Mouse (Mus musculus): ENCODE data around the gene Tmem247. TPM values are rescaled to one million over a fixed set of nuclear protein-coding genes. Genes with fewer than 3 reads are reported as not detected.

Gene Tmem247
- polyA plus RNA-seq, 1 experiment from 2014 or later: not detected

DNA sequence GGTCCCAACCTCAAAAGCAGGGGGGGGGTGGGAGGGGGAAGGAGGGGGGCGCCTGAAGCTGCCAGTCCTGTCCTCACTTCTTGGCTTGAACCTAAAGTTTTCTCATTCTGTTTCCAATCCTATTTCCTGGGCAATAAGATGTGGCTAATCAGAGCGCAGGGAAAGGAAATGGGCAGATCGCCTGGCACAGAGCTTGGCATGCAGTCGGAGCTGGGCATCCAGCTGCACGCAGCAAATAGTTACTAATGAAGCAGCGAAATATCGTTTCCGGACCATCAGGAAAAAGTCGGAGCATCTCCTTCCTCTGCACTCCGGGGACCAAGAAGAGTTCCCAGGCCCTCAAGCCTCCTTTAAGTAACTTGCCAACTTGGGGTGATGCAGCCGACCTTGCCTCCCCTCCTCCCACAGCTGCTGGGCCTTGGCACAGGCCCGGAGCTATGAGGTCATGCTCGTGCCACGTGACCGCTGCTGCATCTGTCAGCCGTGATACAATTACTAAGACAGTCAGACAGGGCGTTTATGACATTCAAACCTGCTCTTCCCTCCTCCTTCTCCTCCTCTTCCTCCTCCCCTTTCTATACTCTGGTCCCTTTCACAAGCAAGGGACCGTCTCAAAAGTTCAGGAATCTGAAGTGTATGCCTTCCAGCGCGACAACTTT lies 20.5 kb downstream of the Tmem247 start:
- Histone ChIP-seq H3K27me3 (ENCODE audit: control insufficient read depth, insufficient read depth, low read length) (no peaks in the 10 kb centered on the region), H3K9ac (replicated peaks; ENCODE audit: low read length) (peak overlapping the region; percentile 18; the same call in 1 of the 2 replicates), H3K27ac (replicated peaks; ENCODE audit: low read depth, low read length) (no peak overlapping the region), H3K4me2 (ENCODE audit: low read depth, low read length) (peak overlapping the region; percentile 32), H3K4me3 (ENCODE audit: low read depth, low read length) (peak overlapping the region; percentile 22), H3K9me3 (replicated peaks; ENCODE audit: control insufficient read depth, low read length) (no peaks in the 10 kb centered on the region), H3K36me3 (replicated peaks; ENCODE audit: control insufficient read depth, insufficient read depth, low read depth, low read length) (no peaks in the 10 kb centered on the region), H3K4me1 (ENCODE audit: control insufficient read depth, insufficient read depth, low read length) (no peaks in the 10 kb centered on the region)
- 3% methylated on average over 20 of the region's 20 CpGs for WGBS
- peak; percentile 88 for DNase-seq (ENCODE audit: low spot score)
- ATAC-seq (replicated peaks; ENCODE audit: insufficient number of reproducible peaks, low FRiP score, low TSS enrichment, low read depth): peak; percentile 77

DNA sequence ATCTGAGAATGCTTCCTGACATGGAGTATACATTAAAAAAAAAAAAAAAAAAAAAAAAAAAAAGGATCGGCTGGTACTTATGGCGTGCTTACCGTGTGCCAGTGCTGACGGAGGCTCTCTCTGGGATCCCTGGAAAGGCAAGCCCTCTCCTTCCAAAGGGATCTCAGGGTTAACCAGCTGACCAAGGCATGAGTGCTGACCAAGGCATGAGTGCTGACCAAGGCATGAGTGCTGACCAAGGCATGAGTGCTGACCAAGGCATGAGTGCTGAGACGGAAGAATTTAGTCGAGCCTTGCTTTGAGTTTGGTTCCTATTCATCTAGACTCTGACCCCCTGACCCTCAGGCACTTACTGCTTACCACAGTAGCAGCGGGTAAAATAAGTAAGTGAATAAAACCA lies 21.5 kb downstream of the Tmem247 start:
- ATAC-seq (replicated peaks; ENCODE audit: insufficient number of reproducible peaks, low FRiP score, low TSS enrichment, low read depth) (no peak), DNase-seq (ENCODE audit: low spot score) (no peak)
- 51% methylated on average over 7 of the region's 7 CpGs for WGBS
- no peak overlapping the region for H3K4me2 ChIP-seq (ENCODE audit: low read depth, low read length)
- no peaks in the 10 kb centered on the region for H3K36me3 ChIP-seq (replicated peaks; ENCODE audit: control insufficient read depth, insufficient read depth, low read depth, low read length)
- H3K9me3 ChIP-seq (replicated peaks; ENCODE audit: control insufficient read depth, low read length): no peaks in the 10 kb centered on the region
- no peak overlapping the region for H3K4me3 ChIP-seq (ENCODE audit: low read depth, low read length)
- H3K27me3 ChIP-seq (ENCODE audit: control insufficient read depth, insufficient read depth, low read length): no peaks in the 10 kb centered on the region
- H3K4me1 ChIP-seq (ENCODE audit: control insufficient read depth, insufficient read depth, low read length): no peaks in the 10 kb centered on the region
- no peak overlapping the region for H3K9ac ChIP-seq (replicated peaks; ENCODE audit: low read length)
- no peak overlapping the region for H3K27ac ChIP-seq (replicated peaks; ENCODE audit: low read depth, low read length)

DNA sequence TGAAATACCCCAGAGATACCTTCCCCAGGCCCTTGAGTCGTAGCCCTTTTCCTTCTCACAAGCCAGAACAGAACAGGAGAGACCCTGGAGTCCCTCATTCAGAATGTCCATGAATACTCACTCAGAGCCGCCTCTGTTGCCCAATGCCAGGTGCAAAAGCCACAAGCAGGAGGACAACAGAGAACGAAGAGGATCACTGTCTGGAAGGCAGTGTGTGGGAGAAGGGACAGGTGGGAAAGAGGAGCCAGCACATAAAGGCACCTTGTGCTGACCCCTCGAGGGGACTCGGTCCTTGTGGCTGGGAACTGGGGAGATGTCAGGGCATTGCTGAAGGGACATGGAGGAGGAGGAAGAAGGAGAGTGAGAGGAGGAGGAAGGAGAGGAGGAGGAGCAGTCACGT lies 25.0 kb downstream of the Tmem247 start:
- H3K4me1 ChIP-seq (ENCODE audit: control insufficient read depth, insufficient read depth, low read length): no peaks in the 10 kb centered on the region
- WGBS: 66% methylated on average over 6 of the region's 6 CpGs
- no peak overlapping the region for H3K4me3 ChIP-seq (ENCODE audit: low read depth, low read length)
- no peak for DNase-seq (ENCODE audit: low spot score)
- H3K27ac ChIP-seq (replicated peaks; ENCODE audit: low read depth, low read length): no peak overlapping the region
- H3K36me3 ChIP-seq (replicated peaks; ENCODE audit: control insufficient read depth, insufficient read depth, low read depth, low read length): no peaks in the 10 kb centered on the region
- no peak for ATAC-seq (replicated peaks; ENCODE audit: insufficient number of reproducible peaks, low FRiP score, low TSS enrichment, low read depth)
- no peaks in the 10 kb centered on the region for H3K9me3 ChIP-seq (replicated peaks; ENCODE audit: control insufficient read depth, low read length)
- no peak overlapping the region for H3K9ac ChIP-seq (replicated peaks; ENCODE audit: low read length)
- no peak overlapping the region for H3K4me2 ChIP-seq (ENCODE audit: low read depth, low read length)
- no peaks in the 10 kb centered on the region for H3K27me3 ChIP-seq (ENCODE audit: control insufficient read depth, insufficient read depth, low read length)

DNA sequence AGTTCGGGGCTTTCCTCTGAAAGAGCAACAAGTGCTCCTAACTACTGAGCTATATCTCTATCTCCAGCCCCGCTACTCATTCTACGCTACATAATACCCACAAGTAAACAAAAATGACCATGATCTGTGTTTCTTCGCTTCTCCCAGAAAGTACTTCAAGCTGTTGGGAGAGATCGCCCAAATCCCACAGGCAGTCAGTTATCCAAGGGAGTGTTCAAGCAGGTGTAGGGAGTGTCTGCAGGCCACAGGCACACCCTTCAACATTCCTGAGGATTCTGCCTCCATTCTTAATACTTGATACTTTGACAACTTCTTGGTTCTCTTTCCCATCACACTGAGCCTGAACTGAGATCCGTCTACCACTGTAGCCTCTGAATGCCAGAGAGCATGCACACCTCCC lies 26.0 kb downstream of the Tmem247 start:
- H3K9ac ChIP-seq (replicated peaks; ENCODE audit: low read length): no peak overlapping the region
- H3K4me3 ChIP-seq (ENCODE audit: low read depth, low read length): no peak overlapping the region
- H3K36me3 ChIP-seq (replicated peaks; ENCODE audit: control insufficient read depth, insufficient read depth, low read depth, low read length): no peaks in the 10 kb centered on the region
- ATAC-seq (replicated peaks; ENCODE audit: insufficient number of reproducible peaks, low FRiP score, low TSS enrichment, low read depth): no peak
- H3K27me3 ChIP-seq (ENCODE audit: control insufficient read depth, insufficient read depth, low read length): no peaks in the 10 kb centered on the region
- DNase-seq (ENCODE audit: low spot score): no peak
- H3K4me2 ChIP-seq (ENCODE audit: low read depth, low read length): no peak overlapping the region
- H3K27ac ChIP-seq (replicated peaks; ENCODE audit: low read depth, low read length): no peak overlapping the region
- WGBS: 87% methylated on average over 6 of the region's 6 CpGs
- H3K9me3 ChIP-seq (replicated peaks; ENCODE audit: control insufficient read depth, low read length): no peaks in the 10 kb centered on the region
- no peaks in the 10 kb centered on the region for H3K4me1 ChIP-seq (ENCODE audit: control insufficient read depth, insufficient read depth, low read length)

DNA sequence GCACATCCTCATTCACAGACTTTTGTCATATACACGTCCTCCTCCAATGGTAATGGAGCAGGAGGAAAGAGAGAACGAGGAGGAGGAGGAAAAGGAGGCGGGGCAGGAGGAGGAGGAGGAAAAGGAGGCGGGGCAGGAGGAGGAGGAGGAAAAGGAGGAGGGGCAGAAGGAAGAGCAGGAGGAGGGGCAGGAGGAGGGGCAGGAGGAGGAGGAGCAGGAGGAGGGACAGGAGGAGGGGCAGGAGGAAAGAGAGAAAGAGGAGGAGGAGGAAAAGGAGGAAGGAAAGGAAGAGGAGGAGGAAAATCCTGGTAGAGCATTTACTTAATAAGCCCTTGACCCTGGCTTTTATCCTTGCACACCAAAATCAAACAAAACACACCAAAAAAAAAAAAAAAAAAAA lies 28.9 kb downstream of the Tmem247 start:
- Histone ChIP-seq H3K27me3 (ENCODE audit: control insufficient read depth, insufficient read depth, low read length) (no peaks in the 10 kb centered on the region), H3K27ac (replicated peaks; ENCODE audit: low read depth, low read length) (no peak overlapping the region), H3K9ac (replicated peaks; ENCODE audit: low read length) (no peak overlapping the region), H3K4me1 (ENCODE audit: control insufficient read depth, insufficient read depth, low read length) (no peaks in the 10 kb centered on the region), H3K4me3 (ENCODE audit: low read depth, low read length) (no peak overlapping the region), H3K9me3 (replicated peaks; ENCODE audit: control insufficient read depth, low read length) (no peaks in the 10 kb centered on the region), H3K36me3 (replicated peaks; ENCODE audit: control insufficient read depth, insufficient read depth, low read depth, low read length) (no peaks in the 10 kb centered on the region), H3K4me2 (ENCODE audit: low read depth, low read length) (no peak overlapping the region)
- DNase-seq (ENCODE audit: low spot score): no peak
- ATAC-seq (replicated peaks; ENCODE audit: insufficient number of reproducible peaks, low FRiP score, low TSS enrichment, low read depth): no peak
- WGBS: 42% methylated on average over 4 of the region's 4 CpGs

DNA sequence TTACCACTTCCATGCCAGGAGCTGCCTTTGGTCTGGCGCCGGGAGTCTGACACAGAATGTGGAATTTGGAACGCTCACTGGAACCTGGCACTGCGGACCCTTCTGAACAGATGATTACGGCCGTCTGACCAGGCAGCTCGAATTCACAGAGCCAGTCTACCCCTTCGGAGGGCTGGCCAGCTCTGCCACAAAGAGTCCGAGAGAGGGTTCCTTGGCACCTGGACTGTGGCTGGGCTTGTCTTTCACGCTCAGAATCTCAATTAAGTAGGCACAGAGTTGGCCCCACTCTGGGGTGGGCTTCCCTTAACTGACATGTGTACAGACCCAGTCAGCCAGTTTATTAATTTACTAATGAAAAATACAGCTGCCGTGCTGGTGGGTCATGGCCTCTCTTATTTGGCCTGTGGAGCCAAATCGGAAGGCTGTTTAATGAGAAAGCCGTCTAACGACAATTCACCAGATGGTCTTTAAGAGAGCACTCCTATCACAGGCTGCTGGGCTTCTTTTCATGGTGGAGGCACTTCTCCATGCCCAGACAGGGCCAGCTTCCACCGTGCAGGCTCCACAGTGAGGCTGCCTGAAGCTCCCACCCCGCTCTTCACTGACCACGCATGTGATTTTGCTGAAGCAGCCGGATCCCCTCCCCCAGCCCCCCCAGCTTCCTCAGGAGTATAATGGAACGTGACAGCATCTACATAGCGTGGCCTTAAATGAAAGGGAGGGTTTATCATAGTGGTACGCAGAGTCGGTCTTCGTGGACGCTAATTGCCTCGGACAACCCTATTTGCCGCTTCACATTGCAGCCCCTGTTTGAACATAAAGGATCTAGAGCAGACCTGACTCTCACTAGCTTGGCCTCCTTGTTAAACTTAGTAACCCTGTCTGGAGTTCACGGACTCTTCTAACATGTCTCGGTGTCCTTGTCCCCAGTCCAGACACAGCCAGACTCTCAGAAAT lies 31.0 kb downstream of the Tmem247 start, which contains the start of gene Atp6v1e2:
Gene Atp6v1e2 (minus strand): TSS at position 58 of the 957 bp plus-strand sequence.
- no peaks in the 10 kb centered on the region for H3K9me3 ChIP-seq (replicated peaks; ENCODE audit: control insufficient read depth, low read length)
- ATAC-seq (replicated peaks; ENCODE audit: insufficient number of reproducible peaks, low FRiP score, low TSS enrichment, low read depth) (peak; percentile 43), DNase-seq (ENCODE audit: low spot score) (no peak)
- H3K4me1 ChIP-seq (ENCODE audit: control insufficient read depth, insufficient read depth, low read length): no peaks in the 10 kb centered on the region
- H3K27ac ChIP-seq (replicated peaks; ENCODE audit: low read depth, low read length): no peak within 1 kb of the TSS
- H3K9ac ChIP-seq (replicated peaks; ENCODE audit: low read length): no peak within 1 kb of the TSS
- H3K4me2 ChIP-seq (ENCODE audit: low read depth, low read length): no peak within 1 kb of the TSS
- 74% methylated on average over 28 of the region's 28 CpGs for WGBS
- H3K36me3 ChIP-seq (replicated peaks; ENCODE audit: control insufficient read depth, insufficient read depth, low read depth, low read length): no peaks in the 10 kb centered on the region
- H3K27me3 ChIP-seq (ENCODE audit: control insufficient read depth, insufficient read depth, low read length): no peaks in the 10 kb centered on the region
- no peak within 1 kb of the TSS for H3K4me3 ChIP-seq (ENCODE audit: low read depth, low read length)

DNA sequence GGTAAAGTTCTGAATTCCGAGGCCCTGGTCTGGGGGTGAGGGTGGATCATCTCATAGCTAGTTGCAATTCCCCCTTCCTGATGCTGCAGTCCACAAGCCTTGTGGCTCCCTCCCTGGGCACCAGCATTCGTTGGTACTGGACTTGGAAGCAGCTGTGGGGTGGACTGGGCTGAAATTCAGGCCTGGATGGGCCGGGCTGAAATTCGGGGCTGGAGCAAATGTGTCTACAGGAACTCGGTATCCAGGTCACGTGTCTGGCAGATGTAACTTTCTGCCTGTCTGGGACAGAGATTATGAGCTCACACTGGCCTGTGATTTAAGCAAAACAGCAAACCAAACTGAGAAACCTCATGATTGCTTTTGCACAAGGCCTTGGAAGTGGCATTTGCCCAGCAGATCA lies 31.7 kb downstream of the Tmem247 start:
- Histone ChIP-seq H3K4me1 (ENCODE audit: control insufficient read depth, insufficient read depth, low read length) (no peaks in the 10 kb centered on the region), H3K27ac (replicated peaks; ENCODE audit: low read depth, low read length) (no peak overlapping the region), H3K9ac (replicated peaks; ENCODE audit: low read length) (no peak overlapping the region), H3K4me2 (ENCODE audit: low read depth, low read length) (no peak overlapping the region), H3K9me3 (replicated peaks; ENCODE audit: control insufficient read depth, low read length) (no peaks in the 10 kb centered on the region), H3K36me3 (replicated peaks; ENCODE audit: control insufficient read depth, insufficient read depth, low read depth, low read length) (no peaks in the 10 kb centered on the region), H3K27me3 (ENCODE audit: control insufficient read depth, insufficient read depth, low read length) (no peaks in the 10 kb centered on the region), H3K4me3 (ENCODE audit: low read depth, low read length) (no peak overlapping the region)
- ATAC-seq (replicated peaks; ENCODE audit: insufficient number of reproducible peaks, low FRiP score, low TSS enrichment, low read depth) (no peak), DNase-seq (ENCODE audit: low spot score) (no peak)
- WGBS: 71% methylated on average over 6 of the region's 6 CpGs

DNA sequence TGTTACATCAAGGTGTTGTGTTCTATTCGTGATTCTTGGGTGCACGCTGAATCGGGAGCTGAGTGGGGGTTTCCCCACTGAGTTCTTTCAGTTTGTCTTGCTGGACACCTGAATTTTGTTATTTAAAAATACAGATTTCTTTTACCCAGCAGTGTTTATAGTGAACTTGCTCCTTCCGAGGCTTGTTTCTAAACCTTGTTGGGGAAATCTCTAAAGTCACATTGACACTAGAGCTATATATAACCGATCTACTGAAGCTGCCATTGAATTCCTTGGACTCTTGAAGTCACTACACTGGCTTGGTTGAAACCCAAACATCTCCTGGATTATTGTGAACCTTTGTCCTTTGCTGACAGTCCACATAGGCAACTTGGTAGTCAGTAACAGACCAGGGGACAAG lies 40.1 kb downstream of the Tmem247 start:
- WGBS: 90% methylated on average over 5 of the region's 5 CpGs
- Histone ChIP-seq H3K4me1 (ENCODE audit: control insufficient read depth, insufficient read depth, low read length) (no peaks in the 10 kb centered on the region), H3K4me3 (ENCODE audit: low read depth, low read length) (no peak overlapping the region), H3K27ac (replicated peaks; ENCODE audit: low read depth, low read length) (no peak overlapping the region), H3K9me3 (replicated peaks; ENCODE audit: control insufficient read depth, low read length) (no peaks in the 10 kb centered on the region), H3K9ac (replicated peaks; ENCODE audit: low read length) (no peak overlapping the region), H3K36me3 (replicated peaks; ENCODE audit: control insufficient read depth, insufficient read depth, low read depth, low read length) (no peaks in the 10 kb centered on the region), H3K27me3 (ENCODE audit: control insufficient read depth, insufficient read depth, low read length) (no peaks in the 10 kb centered on the region), H3K4me2 (ENCODE audit: low read depth, low read length) (no peak overlapping the region)
- DNase-seq (ENCODE audit: low spot score) (no peak), ATAC-seq (replicated peaks; ENCODE audit: insufficient number of reproducible peaks, low FRiP score, low TSS enrichment, low read depth) (no peak)
